Mouse (Mus musculus) macrophage (primary cell): ENCODE results near the gene Mdm2. TPM values are rescaled to one million over a fixed set of nuclear protein-coding genes. Genes with fewer than 3 reads are reported as not detected.

Source experiments
- H3K27ac ChIP-seq: fragments of 350-480 bp; formaldehyde crosslinking; 2 replicates; pipeline ENCODE4 v1.9.0; 2021
- H3K36me3 ChIP-seq: fragments of 350-480 bp; formaldehyde crosslinking; 2 replicates; pipeline ENCODE4 v1.9.0; 2021; ENCODE audit errors: inconsistent target
- H3K4me3 ChIP-seq: fragments of 350-480 bp; formaldehyde crosslinking; 2 replicates; pipeline ENCODE4 v1.9.0; 2021; ENCODE audit errors: inconsistent target
- H3K79me2 ChIP-seq: fragments of 350-480 bp; formaldehyde crosslinking; 2 replicates; pipeline ENCODE4 v1.9.0; 2021; ENCODE audit errors: inconsistent target
- WGBS: methylation state at CpG from one replicate; pipeline ENCODE4 v1.1.7; 2026; ENCODE audit warnings: inconsistent platforms; ENCODE audit not compliant: missing documents; 5-methylcytosine and 5-hydroxymethylcytosine counted together
- polyA plus RNA-seq: library from polyadenylated mRNA; stranded (reverse); fragments of 250-400 nt; gene quantifications from 3 replicates; pipeline ENCODE4 v1.2.4, GENCODE M21; 2018; ENCODE audit warnings: inconsistent platforms

The Mdm2 gene
- polyA plus RNA-seq, 1 experiment from 2014 or later = 84.1 TPM

- no peak overlapping the region for H3K4me3 ChIP-seq
- 88% methylated on average over 8 of the region's 8 CpGs for WGBS
- no peak overlapping the region for H3K27ac ChIP-seq
- H3K36me3 ChIP-seq = no peaks in the 10 kb centered on the region
- H3K79me2 ChIP-seq = no peaks in the 10 kb centered on the region
These were observed 71.3 kb downstream of the Mdm2 start for GRCm38 (mm10) chr10:117639221-117639599.

Other genes with a start within 250 kb of the Mdm2 start
- gene Cpm, start 81.3 kb downstream of the Mdm2 start, polyA plus RNA-seq = 0.06 to 0.07 TPM in 2 of 3 replicates, not detected in the other
- 6.8 to 12.7 TPM (median 9.9 TPM) in 3 replicates for gene Slc35e3, start 35.6 kb upstream of the Mdm2 start, polyA plus RNA-seq
- 8.0 to 24.8 TPM (median 17.9 TPM) in 3 replicates for gene Nup107, start 81.9 kb upstream of the Mdm2 start, polyA plus RNA-seq
- 389 to 490 TPM (median 469 TPM) in 3 replicates for gene Rap1b, start 135.3 kb upstream of the Mdm2 start, polyA plus RNA-seq